Mouse (Mus musculus) intestine, embryonic 15.5 days (tissue): Measurements from ENCODE around the gene Tspan17. TPM values are rescaled to one million over a fixed set of nuclear protein-coding genes. Genes with fewer than 3 reads are reported as not detected.
"Not testable (repeated sequence)": the region's sequence is repeated elsewhere in the genome, so short reads cannot be mapped to it uniquely, and the experiment has no call there.

ENCODE experiments used
- ATAC-seq: fragments of 200-750 bp; cut with Nextera tagmentation; 2 replicates; pipeline ENCODE4 v1.8.0; 2017; ENCODE audit warnings: moderate TSS enrichment, moderate library complexity
- H3K27ac ChIP-seq: fragments of 300-500 bp; sonication (generic); 2 replicates; pipeline ENCODE4 v1.5.1; 2015; ENCODE audit warnings: mild to moderate bottlenecking, inconsistent platforms
- H3K27me3 ChIP-seq: fragments of 300-500 bp; sonication (generic); replicated peaks from 2 replicates; pipeline ENCODE4 v1.6.1; 2015; ENCODE audit warnings: inconsistent platforms
- H3K36me3 ChIP-seq: fragments of 300-500 bp; sonication (generic); 2 replicates; pipeline ENCODE4 v1.6.1; 2015; ENCODE audit warnings: inconsistent platforms
- H3K4me1 ChIP-seq: fragments of 300-500 bp; sonication (generic); replicated peaks from 2 replicates; pipeline ENCODE4 v1.6.1; 2015; ENCODE audit warnings: inconsistent platforms
- H3K4me2 ChIP-seq: fragments of 300-500 bp; sonication (generic); replicated peaks from 2 replicates; pipeline ENCODE4 v1.6.1; 2015; ENCODE audit warnings: mild to moderate bottlenecking, inconsistent platforms
- H3K4me3 ChIP-seq: fragments of 300-500 bp; sonication (generic); replicated peaks from 2 replicates; pipeline ENCODE4 v1.5.1; 2015; ENCODE audit warnings: inconsistent platforms
- H3K9ac ChIP-seq: fragments of 300-500 bp; sonication (generic); 2 replicates; pipeline ENCODE4 v1.6.1; 2015; ENCODE audit warnings: inconsistent platforms
- H3K9me3 ChIP-seq: fragments of 300-500 bp; sonication (generic); 2 replicates; pipeline ENCODE4 v1.6.1; 2016; ENCODE audit warnings: inconsistent platforms
- WGBS: fragments of 180-500 bp; shearing (Covaris S2); methylation state at CpG from one replicate; pipeline ENCODE4 v1.1.7; 2015; 5-methylcytosine and 5-hydroxymethylcytosine counted together
- polyA plus RNA-seq: library from polyadenylated mRNA; unstranded; fragments of >200 nt; fragmentation: Nextera tagmentation; extraction: Ambion mirVana; gene quantifications from 2 replicates; pipeline ENCODE4 v1.2.1, GENCODE M21; 2015

The Tspan17 gene
- polyA plus RNA-seq, 1 experiment from 2014 or later, result 13.9 TPM

- no peak overlapping the region for H3K4me3 ChIP-seq
- H3K27me3 ChIP-seq, result peaks cover 53% of the 10 kb centered on the region
- H3K27ac ChIP-seq, result no peak overlapping the region
- H3K4me2 ChIP-seq, result no peak overlapping the region
- H3K36me3 ChIP-seq, result no peaks in the 10 kb centered on the region
- no peak overlapping the region for H3K9ac ChIP-seq
- no peak for ATAC-seq
- WGBS, result 82% methylated on average over 4 of the region's 4 CpGs
- H3K9me3 ChIP-seq, result no peaks in the 10 kb centered on the region
- H3K4me1 ChIP-seq, result 0 out of 2 replicates have a peak, but pooled peaks cover 5% of the 10 kb centered on the region
Observed at GRCm38 (mm10) chr13:54767012-54767411, 22.2 kb upstream of the Tspan17 start.

DNA sequence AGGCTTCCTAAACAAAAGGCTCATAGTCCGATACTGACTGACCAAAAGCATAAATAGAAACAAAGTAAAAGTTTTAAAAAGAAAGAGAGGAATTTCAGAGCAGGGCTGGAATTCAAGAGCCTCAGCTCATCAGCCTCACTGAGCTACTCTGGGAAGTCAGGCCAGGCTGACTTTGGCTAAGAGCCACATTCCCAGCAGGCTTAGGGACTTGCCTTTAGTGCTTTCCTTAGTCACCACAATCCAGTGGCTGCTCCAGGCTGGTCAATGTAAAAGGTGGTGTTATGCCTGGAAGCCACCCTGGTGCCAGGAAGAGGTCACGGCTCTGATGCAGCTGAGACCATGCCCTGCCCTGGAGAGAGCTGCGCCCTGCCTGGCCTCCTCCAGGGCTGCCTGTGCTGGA, 8.6 kb upstream of the Tspan17 start:
- no peaks in the 10 kb centered on the region for H3K4me1 ChIP-seq
- 72% methylated on average over 3 of the region's 3 CpGs for WGBS
- H3K9ac ChIP-seq, result 0 out of 2 replicates have a peak overlapping the region, but pooled peaks have one; percentile 8
- H3K4me3 ChIP-seq, result no peak overlapping the region
- no peaks in the 10 kb centered on the region for H3K9me3 ChIP-seq
- no peaks in the 10 kb centered on the region for H3K36me3 ChIP-seq
- no peak overlapping the region for H3K27ac ChIP-seq
- no peak overlapping the region for H3K4me2 ChIP-seq
- ATAC-seq, result no peak
- H3K27me3 ChIP-seq, result no peaks in the 10 kb centered on the region

DNA sequence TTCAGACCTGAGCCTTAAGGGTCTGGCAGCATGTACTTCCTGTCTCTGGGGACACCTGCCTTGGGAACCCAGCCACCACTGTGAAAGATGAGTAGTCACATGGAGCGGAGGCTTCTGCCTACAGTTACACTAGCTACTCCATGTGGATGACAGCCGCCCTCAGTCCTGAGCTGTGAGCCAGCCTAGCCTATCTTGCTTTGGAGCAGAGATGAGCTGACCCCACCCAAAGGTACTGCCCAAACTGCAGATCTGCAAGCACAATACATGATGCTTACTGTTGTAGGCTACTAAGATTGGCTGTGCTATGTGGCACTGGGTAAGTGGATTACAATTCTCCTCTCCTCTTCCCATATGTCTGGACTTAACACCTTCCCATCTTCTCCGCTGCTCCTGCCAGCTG, 8.1 kb upstream of the Tspan17 start:
- ATAC-seq, result no peak
- H3K27me3 ChIP-seq, result no peaks in the 10 kb centered on the region
- no peak overlapping the region for H3K4me3 ChIP-seq
- no peak overlapping the region for H3K9ac ChIP-seq
- WGBS, result 84% methylated on average over 3 of the region's 3 CpGs
- no peak overlapping the region for H3K4me2 ChIP-seq
- H3K4me1 ChIP-seq, result no peaks in the 10 kb centered on the region
- H3K36me3 ChIP-seq, result no peaks in the 10 kb centered on the region
- H3K9me3 ChIP-seq, result no peaks in the 10 kb centered on the region
- no peak overlapping the region for H3K27ac ChIP-seq

DNA sequence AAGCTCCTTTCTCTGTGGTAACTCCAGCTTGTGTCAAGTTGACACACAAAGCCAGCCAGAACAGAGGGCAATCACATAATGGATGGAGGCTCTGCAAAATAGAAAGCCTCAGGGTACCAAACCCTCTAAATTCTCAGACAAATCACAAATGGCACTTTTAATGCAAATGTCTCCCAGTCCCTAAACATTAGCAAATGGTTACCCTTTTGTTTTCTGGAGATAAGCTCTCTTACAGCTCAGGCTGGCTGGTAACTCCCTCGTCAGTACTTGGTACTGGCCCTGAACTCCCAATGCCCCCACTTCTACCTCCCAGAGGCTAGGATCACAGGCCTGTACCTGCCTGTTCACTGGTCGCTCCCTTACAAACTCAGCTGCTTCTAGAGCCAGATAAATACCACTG, 5.9 kb upstream of the Tspan17 start:
- no peak overlapping the region for H3K9ac ChIP-seq
- H3K27me3 ChIP-seq, result no peaks in the 10 kb centered on the region
- H3K27ac ChIP-seq, result no peak overlapping the region
- no peak overlapping the region for H3K4me2 ChIP-seq
- H3K4me1 ChIP-seq, result no peaks in the 10 kb centered on the region
- no peak for ATAC-seq
- H3K36me3 ChIP-seq, result no peaks in the 10 kb centered on the region
- WGBS, result 45% methylated on average over 2 of the region's 2 CpGs
- H3K4me3 ChIP-seq, result no peak overlapping the region
- H3K9me3 ChIP-seq, result no peaks in the 10 kb centered on the region

- Histone ChIP-seq H3K4me1 (no peaks in the 10 kb centered on the region; the same call in 1 of the 2 replicates), H3K4me2 (no peak within 1 kb of the TSS), H3K9me3 (no peaks in the 10 kb centered on the region), H3K27me3 (no peaks in the 10 kb centered on the region), H3K9ac (no peak within 1 kb of the TSS), H3K27ac (no peak within 1 kb of the TSS), H3K36me3 (no peaks in the 10 kb centered on the region), H3K4me3 (no peak within 1 kb of the TSS)
- WGBS, result 81% methylated on average over 4 of the region's 4 CpGs
- no peak for ATAC-seq
Observed at GRCm38 (mm10) chr13:54783698-54784097, 5.5 kb upstream of the Tspan17 start, which contains the start of gene Eif4e1b. TSS of gene Eif4e1b (plus strand) at chr13:54783998.

DNA sequence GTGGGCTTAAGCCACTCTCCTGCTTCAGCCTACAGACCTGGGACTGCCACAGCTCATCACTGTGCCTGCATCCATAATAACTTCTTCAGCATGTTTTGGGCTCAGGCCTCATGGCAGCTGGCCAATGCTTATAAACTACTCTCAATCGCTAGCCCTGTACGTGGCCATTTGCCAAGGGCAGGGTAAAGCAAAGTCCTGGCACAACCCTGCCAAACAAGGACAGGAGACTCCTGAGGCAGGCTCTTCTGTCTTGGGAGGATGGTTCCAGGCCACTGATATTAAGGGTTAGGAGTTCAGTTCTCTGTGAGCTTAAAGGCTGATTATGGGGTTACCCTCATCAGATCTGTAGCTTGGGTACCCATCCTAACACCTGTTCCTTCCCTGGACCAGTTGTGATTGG, 1.6 kb upstream of the Tspan17 start:
- WGBS, result 47% methylated on average over 2 of the region's 2 CpGs
- not testable (repeated sequence) for H3K4me3 ChIP-seq, H3K9me3 ChIP-seq, ATAC-seq, H3K27ac ChIP-seq, H3K36me3 ChIP-seq, H3K27me3 ChIP-seq, H3K4me1 ChIP-seq, H3K4me2 ChIP-seq, H3K9ac ChIP-seq

GRCm38 (mm10) chr13:54789561-54790397, 602 bp downstream of the Tspan17 start:
- ATAC-seq, result peak; percentile 57
- no peaks in the 10 kb centered on the region for H3K9me3 ChIP-seq
- H3K4me3 ChIP-seq, result peak overlapping the region; percentile 61
- H3K9ac ChIP-seq, result peak overlapping the region; percentile 46
- 0 out of 2 replicates have a peak overlapping the region, but pooled peaks have one; percentile 27 for H3K27ac ChIP-seq
- H3K4me2 ChIP-seq, result peak overlapping the region; percentile 99
- peaks cover 9% of the 10 kb centered on the region for H3K4me1 ChIP-seq
- WGBS, result 1% methylated on average over 38 of the region's 38 CpGs
- peaks cover 3% of the 10 kb centered on the region for H3K27me3 ChIP-seq
- H3K36me3 ChIP-seq, result no peaks in the 10 kb centered on the region

DNA sequence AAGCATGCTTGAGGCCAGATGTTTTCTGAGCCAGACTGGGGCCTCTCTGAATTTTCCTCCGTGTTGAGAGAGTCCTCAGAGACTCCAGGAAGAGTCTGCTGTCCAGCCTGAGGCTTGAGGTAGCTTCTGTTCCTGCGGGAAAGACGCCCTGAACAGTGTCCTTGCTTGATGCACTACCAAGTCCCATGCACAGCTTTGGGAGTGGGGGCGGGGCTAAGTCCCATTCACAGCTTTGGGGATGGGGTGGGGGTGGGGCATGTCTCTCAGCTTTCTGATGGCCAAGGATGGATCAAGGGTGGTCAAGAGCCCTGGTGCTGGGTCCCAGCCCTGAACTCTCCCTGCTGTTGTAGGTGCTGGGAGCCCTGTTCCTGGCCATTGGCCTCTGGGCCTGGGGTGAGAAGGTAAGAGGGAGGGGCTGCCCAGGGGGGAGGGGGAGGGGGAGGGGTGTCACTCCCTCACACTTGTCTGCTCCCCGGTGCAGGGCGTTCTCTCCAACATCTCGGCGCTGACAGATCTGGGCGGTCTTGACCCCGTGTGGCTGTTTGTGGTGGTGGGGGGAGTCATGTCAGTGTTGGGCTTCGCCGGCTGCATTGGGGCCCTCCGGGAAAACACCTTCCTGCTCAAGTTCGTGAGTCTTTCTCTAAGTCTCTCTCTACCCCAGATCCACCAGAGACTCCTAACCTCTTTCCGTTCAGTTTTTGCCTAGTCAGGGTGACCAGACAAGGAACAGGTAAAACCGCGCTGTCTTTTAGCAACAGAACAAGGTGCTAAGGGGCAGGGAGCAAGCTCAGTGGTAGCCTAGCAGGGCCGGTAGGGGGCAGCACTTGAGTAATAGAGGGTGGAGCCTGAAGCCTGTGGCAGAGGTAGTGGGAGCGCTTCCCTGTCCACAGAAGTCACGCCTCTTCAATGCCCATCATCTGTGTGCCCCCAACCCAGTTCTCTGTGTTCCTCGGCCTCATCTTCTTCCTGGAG, 3.4 kb downstream of the Tspan17 start:
- Histone ChIP-seq H3K4me2 (no peak overlapping the region), H3K4me3 (no peak overlapping the region), H3K4me1 (peaks cover 9% of the 10 kb centered on the region), H3K27ac (no peak overlapping the region), H3K36me3 (no peaks in the 10 kb centered on the region), H3K27me3 (peaks cover 3% of the 10 kb centered on the region), H3K9ac (no peak overlapping the region), H3K9me3 (no peaks in the 10 kb centered on the region)
- WGBS, result 16% methylated on average over 21 of the region's 21 CpGs
- no peak for ATAC-seq

GRCm38 (mm10) chr13:54794002-54794577, 4.9 kb downstream of the Tspan17 start:
- Histone ChIP-seq H3K27me3 (peaks cover 3% of the 10 kb centered on the region), H3K9me3 (no peaks in the 10 kb centered on the region), H3K4me2 (no peak overlapping the region), H3K36me3 (no peaks in the 10 kb centered on the region), H3K27ac (no peak overlapping the region), H3K9ac (no peak overlapping the region), H3K4me3 (no peak overlapping the region), H3K4me1 (peaks cover 9% of the 10 kb centered on the region)
- 73% methylated on average over 16 of the region's 16 CpGs for whole genome bisulfite sequencing
- no peak for ATAC-seq

DNA sequence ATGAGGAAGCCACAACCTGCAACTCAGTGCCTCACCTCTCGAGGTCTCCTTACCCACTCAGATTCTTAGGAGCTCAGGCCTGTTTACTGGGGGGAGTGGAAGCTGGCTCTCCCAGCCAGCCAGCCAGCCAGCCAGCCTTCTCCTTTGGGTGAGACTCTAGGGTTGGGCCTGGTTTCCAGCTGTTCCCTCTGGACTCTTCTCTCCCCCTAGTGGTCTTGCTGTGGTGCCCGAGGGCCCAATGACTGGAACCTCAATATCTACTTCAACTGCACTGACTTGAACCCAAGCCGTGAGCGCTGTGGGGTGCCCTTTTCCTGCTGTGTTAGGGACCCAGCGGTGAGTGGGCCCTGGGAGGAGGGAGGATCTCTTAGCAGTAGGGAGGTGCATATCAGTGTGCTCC, 5.7 kb downstream of the Tspan17 start:
- H3K4me1 ChIP-seq, result peaks cover 8% of the 10 kb centered on the region
- no peak overlapping the region for H3K27ac ChIP-seq
- H3K4me2 ChIP-seq, result no peak overlapping the region
- no peak for ATAC-seq
- no peak overlapping the region for H3K4me3 ChIP-seq
- 47% methylated on average over 5 of the region's 5 CpGs for WGBS
- no peaks in the 10 kb centered on the region for H3K36me3 ChIP-seq
- H3K9ac ChIP-seq, result no peak overlapping the region
- peaks cover 3% of the 10 kb centered on the region for H3K27me3 ChIP-seq
- no peaks in the 10 kb centered on the region for H3K9me3 ChIP-seq

- Histone ChIP-seq H3K4me1 (no peaks in the 10 kb centered on the region), H3K36me3 (no peaks in the 10 kb centered on the region), H3K4me2 (no peak overlapping the region), H3K27me3 (no peaks in the 10 kb centered on the region), H3K9ac (no peak overlapping the region), H3K9me3 (no peaks in the 10 kb centered on the region), H3K27ac (no peak overlapping the region), H3K4me3 (no peak overlapping the region)
- 37% methylated on average over 4 of the region's 4 CpGs for WGBS
- no peak for ATAC-seq
Observed at GRCm38 (mm10) chr13:54797356-54797755, 8.2 kb downstream of the Tspan17 start.
